Mouse (Mus musculus) G1E (cell line): ENCODE results near the gene Nucb2. TPM values are rescaled to one million over a fixed set of nuclear protein-coding genes. Genes with fewer than 3 reads are reported as not detected.
A peak's percentile ranks its signal among the peaks of the same experiment; 100 is the strongest.

ENCODE experiments used
- ATAC-seq: 2 replicates; pipeline ENCODE4 v1.8.0; 2016; ENCODE audit warnings: mild to moderate bottlenecking; ENCODE audit not compliant: insufficient number of reproducible peaks, poor library complexity, low FRiP score, severe bottlenecking; ENCODE audit errors: extremely low read depth
- DNase-seq: peaks from one replicate; pipeline ENCODE4 v3.0.0; 2012; ENCODE audit warnings: low spot score
- H3K27me3 ChIP-seq: 2 replicates; pipeline ENCODE4 v1.6.1; 2012; ENCODE audit warnings: mild to moderate bottlenecking, low read length, inconsistent platforms; ENCODE audit not compliant: insufficient read depth
- H3K36me3 ChIP-seq: replicated peaks from 2 replicates; pipeline ENCODE3; 2012; ENCODE audit warnings: mild to moderate bottlenecking, inconsistent platforms
- H3K4me1 ChIP-seq: 2 replicates; pipeline ENCODE4 v1.6.1; 2012; ENCODE audit warnings: low read depth, low read length, inconsistent platforms, mixed read lengths; ENCODE audit not compliant: insufficient read depth
- H3K4me3 ChIP-seq: 2 replicates; pipeline ENCODE4 v1.5.1; 2012; ENCODE audit warnings: low read depth, mild to moderate bottlenecking, inconsistent platforms, low read length, moderate library complexity, mixed read lengths
- H3K9me3 ChIP-seq: replicated peaks from 2 replicates; pipeline ENCODE4 v1.6.1; 2012; ENCODE audit warnings: inconsistent platforms
- CTCF ChIP-seq: IDR thresholded peaks from 2 replicates; pipeline ENCODE4 v1.5.1; 2012; ENCODE audit warnings: low read depth, low read length, inconsistent platforms, mixed read lengths
- GATA1 ChIP-seq: IDR thresholded peaks from 2 replicates; pipeline ENCODE4 v1.6.1; 2012; ENCODE audit warnings: borderline replicate concordance, low read length, inconsistent platforms, mixed read lengths
- GATA2 ChIP-seq: IDR thresholded peaks from 2 replicates; pipeline ENCODE4 v1.6.1; 2012; ENCODE audit warnings: low read depth, low read length, inconsistent platforms, borderline replicate concordance
- POLR2AphosphoS5 ChIP-seq: IDR thresholded peaks from 2 replicates; pipeline ENCODE4 v1.6.1; 2012; ENCODE audit warnings: low read depth, low read length, inconsistent platforms; ENCODE audit not compliant: insufficient replicate concordance
- TAL1 ChIP-seq: conservative IDR thresholded peaks from 2 replicates; pipeline ENCODE4 v1.6.1; 2012; ENCODE audit warnings: low read depth, low read length, inconsistent platforms, mixed read lengths
- polyA plus RNA-seq: library from polyadenylated mRNA; stranded (reverse); fragments of >175 nt; gene quantifications from 2 replicates; pipeline ENCODE4 v1.2.3, GENCODE M21; 2012
- total RNA-seq, 2 experiments: library from RNA; stranded (forward) in 1 of 2; stranded (reverse) in 1 of 2; fragments of 200-1000 nt in 1 of 2; fragments of >200 nt in 1 of 2; fragmentation: Nextera tagmentation in 1 of 2; gene quantifications; 2 replicates each; pipeline ENCODE4 v1.2.3; 2014 to 2017

Nucb2 gene
- 6.0 and 6.3 TPM in 2 replicates for total RNA-seq (2014; fragmentation: Nextera tagmentation)
- total RNA-seq (2017): 3.4 and 5.3 TPM in 2 replicates
- 0.20 and 0.64 TPM in 2 replicates for polyA plus RNA-seq

GRCm38 (mm10) chr7:116503879-116504817 lies at the start of gene Nucb2:
Gene Nucb2 (plus strand): TSS chr7:116504369.
- ATAC-seq: peak; percentile 97
- Histone ChIP-seq H3K9me3 (no peaks in the 10 kb centered on the region), H3K4me3 (peak within 1 kb of the TSS; percentile 75), H3K36me3 (no peaks in the 10 kb centered on the region), H3K27me3 (no peaks in the 10 kb centered on the region), H3K4me1 (peaks cover 4% of the 10 kb centered on the region)
- DNase-seq: peak; percentile 78
- TF ChIP-seq GATA1 (no peak), TAL1 (no peak), POLR2AphosphoS5 (no peak), GATA2 (no peak), CTCF (no peak)

DNA sequence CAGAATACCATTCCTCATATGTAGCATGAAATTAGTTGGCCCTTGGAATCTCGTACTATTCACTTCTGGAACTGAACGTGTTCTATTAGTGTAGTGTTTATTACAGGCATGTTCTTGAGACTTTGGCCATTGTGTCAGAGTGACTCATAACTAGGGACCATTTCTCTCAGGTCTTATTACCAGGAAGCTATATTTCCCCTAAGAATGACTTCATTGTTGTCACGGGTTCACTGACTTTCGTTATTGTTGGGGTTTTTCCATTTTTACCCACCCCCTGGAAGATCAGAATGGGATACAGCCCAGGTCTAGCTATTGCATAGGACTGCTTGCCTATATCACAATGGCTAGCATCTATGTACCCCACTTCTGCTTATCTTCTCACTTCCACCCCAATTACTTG lies 47.2 kb upstream of the Nucb2 start:
- no peak for ATAC-seq
- no peaks in the 10 kb centered on the region for H3K36me3 ChIP-seq

GRCm38 (mm10) chr7:116457391-116457790 lies 46.8 kb upstream of the Nucb2 start:
- no peaks in the 10 kb centered on the region; the same call in 1 of the 2 replicates for H3K4me1 ChIP-seq
- H3K4me3 ChIP-seq: no peak overlapping the region
- peaks cover 5% of the 10 kb centered on the region for H3K27me3 ChIP-seq
- TF ChIP-seq POLR2AphosphoS5 (no peak), GATA2 (no peak), TAL1 (no peak), CTCF (no peak), GATA1 (no peak)
- no peaks in the 10 kb centered on the region for H3K9me3 ChIP-seq
- H3K36me3 ChIP-seq: no peaks in the 10 kb centered on the region
- ATAC-seq (no peak), DNase-seq (no peak)

More for the DNA sequence above, 47.2 kb upstream of the Nucb2 start:
- DNase-seq: no peak
- TF ChIP-seq CTCF: no peak
- no peak for TF ChIP-seq GATA1
- no peak for TF ChIP-seq POLR2AphosphoS5
- no peak for TF ChIP-seq GATA2
- no peak for TF ChIP-seq TAL1
- no peak overlapping the region for H3K4me3 ChIP-seq
- no peaks in the 10 kb centered on the region for H3K9me3 ChIP-seq
- H3K27me3 ChIP-seq: peaks cover 8% of the 10 kb centered on the region
- H3K4me1 ChIP-seq: no peaks in the 10 kb centered on the region; the same call in 1 of the 2 replicates

- no peaks in the 10 kb centered on the region; the same call in 1 of the 2 replicates for H3K4me1 ChIP-seq
- no peaks in the 10 kb centered on the region for H3K36me3 ChIP-seq
- peaks cover 2% of the 10 kb centered on the region for H3K27me3 ChIP-seq
- no peaks in the 10 kb centered on the region for H3K9me3 ChIP-seq
- TF ChIP-seq GATA1: no peak
- TF ChIP-seq CTCF: no peak
- TF ChIP-seq POLR2AphosphoS5: no peak
- TF ChIP-seq TAL1: no peak
- ATAC-seq: no peak
- no peak overlapping the region for H3K4me3 ChIP-seq
- DNase-seq: no peak
These were observed 45.2 kb upstream of the Nucb2 start for GRCm38 (mm10) chr7:116458985-116459441.

DNA sequence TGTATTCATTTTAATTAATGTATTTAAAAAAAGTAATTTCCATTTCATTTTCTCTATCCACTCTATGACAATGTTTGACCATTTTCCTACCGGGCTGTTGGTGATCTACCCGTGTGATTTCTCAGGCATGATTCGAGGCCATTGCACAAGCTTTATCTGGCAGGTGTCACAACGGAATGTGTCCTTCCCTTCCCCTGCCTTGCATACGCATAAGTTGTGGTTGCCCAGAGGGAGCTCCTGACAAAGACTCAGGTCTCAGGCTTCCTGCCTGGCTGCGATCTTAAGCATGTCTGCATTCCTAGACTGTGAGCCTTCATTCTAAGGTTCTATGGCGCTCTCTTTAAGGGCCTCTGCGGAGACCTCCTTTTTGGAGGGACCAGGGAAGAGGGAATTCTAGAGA lies 42.1 kb upstream of the Nucb2 start:
- Histone ChIP-seq H3K4me3 (no peak overlapping the region), H3K36me3 (no peaks in the 10 kb centered on the region), H3K27me3 (no peaks in the 10 kb centered on the region; the same call in 1 of the 2 replicates), H3K4me1 (no peaks in the 10 kb centered on the region; the same call in 1 of the 2 replicates), H3K9me3 (no peaks in the 10 kb centered on the region)
- TF ChIP-seq GATA2 (no peak), TAL1 (no peak), POLR2AphosphoS5 (no peak), GATA1 (no peak), CTCF (no peak)
- ATAC-seq (no peak), DNase-seq (no peak)

DNA sequence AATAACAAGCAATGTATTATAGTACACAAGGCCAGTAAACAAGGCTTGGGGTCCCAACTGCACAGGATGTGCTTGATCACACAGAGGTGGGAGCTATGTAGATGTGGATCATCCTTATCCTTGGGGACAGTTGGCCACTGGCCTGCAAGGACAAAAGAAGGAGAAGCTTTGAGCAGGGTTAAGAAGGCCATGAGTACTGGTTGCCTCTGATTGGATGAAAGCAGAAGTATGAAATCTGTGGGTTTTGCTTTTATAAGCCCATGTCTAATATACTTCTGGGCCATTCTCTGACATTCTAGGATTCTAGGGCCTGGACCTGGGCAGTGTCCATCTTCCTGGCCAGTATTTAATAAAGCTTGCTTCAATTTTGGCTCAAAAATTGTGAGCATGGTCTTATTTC lies 28.3 kb upstream of the Nucb2 start:
- no peak for ATAC-seq
- no peaks in the 10 kb centered on the region for H3K4me1 ChIP-seq
- no peaks in the 10 kb centered on the region for H3K36me3 ChIP-seq
- no peaks in the 10 kb centered on the region for H3K9me3 ChIP-seq
- H3K27me3 ChIP-seq: peaks cover 10% of the 10 kb centered on the region
- TF ChIP-seq TAL1 (no peak), GATA2 (no peak), POLR2AphosphoS5 (no peak)
- H3K4me3 ChIP-seq: no peak overlapping the region
- no peak for DNase-seq
